Mouse (Mus musculus) intestine, embryonic 14.5 days (tissue): ENCODE results near the gene Eno2. TPM values are rescaled to one million over a fixed set of nuclear protein-coding genes. Genes with fewer than 3 reads are reported as not detected.
"Not testable (repeated sequence)": the region's sequence is repeated elsewhere in the genome, so short reads cannot be mapped to it uniquely, and the experiment has no call there.

Experiments used
- ATAC-seq: fragments of 200-750 bp; cut with Nextera tagmentation; replicated peaks from 2 replicates; pipeline ENCODE4 v1.8.0; 2017; ENCODE audit warnings: low read depth, moderate number of reproducible peaks, moderate TSS enrichment, moderate library complexity; ENCODE audit not compliant: low FRiP score, low TSS enrichment
- DNase-seq: peaks from one replicate; pipeline ENCODE4 v3.0.0-alpha.2; 2018; ENCODE audit warnings: low spot score
- H3K27ac ChIP-seq: fragments of 300-500 bp; sonication (generic); 2 replicates; pipeline ENCODE4 v1.5.1; 2014; ENCODE audit warnings: low read depth, mild to moderate bottlenecking, control low read depth
- H3K27me3 ChIP-seq: fragments of 300-500 bp; sonication (generic); replicated peaks from 2 replicates; pipeline ENCODE4 v1.6.1; 2014; ENCODE audit warnings: low read length, control low read depth; ENCODE audit not compliant: control insufficient read depth, insufficient read depth
- H3K36me3 ChIP-seq: fragments of 300-500 bp; sonication (generic); 2 replicates; pipeline ENCODE4 v1.6.1; 2014; ENCODE audit warnings: low read length, control low read depth; ENCODE audit not compliant: control insufficient read depth, insufficient read depth
- H3K4me1 ChIP-seq: fragments of 300-500 bp; sonication (generic); replicated peaks from 2 replicates; pipeline ENCODE4 v1.6.1; 2014; ENCODE audit warnings: low read length, control low read depth, mixed read lengths; ENCODE audit not compliant: control insufficient read depth, insufficient read depth
- H3K4me2 ChIP-seq: fragments of 300-500 bp; sonication (generic); 2 replicates; pipeline ENCODE4 v1.6.1; 2014; ENCODE audit warnings: low read length
- H3K4me3 ChIP-seq: fragments of 300-500 bp; sonication (generic); 2 replicates; pipeline ENCODE4 v1.5.1; 2014; ENCODE audit warnings: low read depth, low read length, control low read depth, mixed read lengths
- H3K9ac ChIP-seq: fragments of 300-500 bp; sonication (generic); 2 replicates; pipeline ENCODE4 v1.6.1; 2014; ENCODE audit warnings: mild to moderate bottlenecking, low read length
- H3K9me3 ChIP-seq: fragments of 300-500 bp; sonication (generic); 2 replicates; pipeline ENCODE4 v1.6.1; 2016; ENCODE audit warnings: low read length, control low read depth; ENCODE audit not compliant: control insufficient read depth
- WGBS: fragments of 180-500 bp; shearing (Covaris S2); extraction: QIAGEN DNeasy Blood & Tissue Kit; methylation state at CpG from one replicate; pipeline ENCODE4 v1.1.7; 2014; 5-methylcytosine and 5-hydroxymethylcytosine counted together
- polyA plus RNA-seq: library from polyadenylated mRNA; unstranded; fragments of >200 nt; fragmentation: Nextera tagmentation; extraction: Ambion mirVana; gene quantifications from 2 replicates; pipeline ENCODE4 v1.2.1, GENCODE M21; 2014

Eno2 gene
- polyA plus RNA-seq, 1 experiment from 2014 or later = 8.0 TPM

DNA sequence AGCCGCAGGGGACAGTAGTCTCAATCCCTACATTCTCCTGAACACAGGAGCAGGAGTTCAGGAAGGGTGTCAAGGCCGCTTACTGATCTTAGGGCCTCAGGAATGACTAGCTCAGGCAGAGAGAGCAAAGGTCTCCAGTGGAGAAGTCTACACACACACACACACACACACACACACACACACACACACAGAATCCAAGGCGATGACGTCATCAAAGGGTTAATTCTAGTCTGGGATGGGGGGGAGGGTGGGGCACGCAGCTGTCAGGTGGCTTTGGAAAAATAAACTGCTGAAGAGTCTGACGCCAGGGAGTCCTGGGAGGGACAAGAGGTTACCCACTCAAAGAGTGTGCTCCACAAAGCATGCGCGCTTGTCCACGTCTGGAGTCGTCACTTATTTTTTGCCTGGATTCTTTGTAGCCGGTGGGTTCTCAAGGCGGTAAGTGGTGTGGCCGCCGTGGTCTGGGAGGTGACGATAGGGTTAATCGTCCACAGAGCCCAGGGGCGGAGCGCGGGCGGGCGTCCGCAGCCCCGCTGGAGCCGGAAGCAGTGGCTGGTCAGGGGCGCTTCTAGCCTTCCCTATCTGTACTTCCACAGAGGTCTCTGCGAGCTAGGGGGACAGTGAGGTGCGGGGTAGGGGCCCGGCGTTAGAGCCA, 39.0 kb upstream of the Eno2 start, which contains the start of gene Spsb2:
Gene Spsb2 (plus strand): TSS at position 304 of the 655 bp plus-strand sequence.
- DNase-seq (peak; percentile 88), ATAC-seq (peak; percentile 38)
- H3K27ac ChIP-seq = peak within 1 kb of the TSS; percentile 92
- H3K36me3 ChIP-seq = peaks cover 26% of the 10 kb centered on the region
- H3K4me1 ChIP-seq = peaks cover 36% of the 10 kb centered on the region
- H3K4me3 ChIP-seq = peak within 1 kb of the TSS; percentile 57
- peak within 1 kb of the TSS; percentile 67 for H3K9ac ChIP-seq
- no peaks in the 10 kb centered on the region for H3K9me3 ChIP-seq
- 2% methylated on average over 29 of the region's 29 CpGs for WGBS
- peak within 1 kb of the TSS; percentile 98 for H3K4me2 ChIP-seq
- H3K27me3 ChIP-seq = no peaks in the 10 kb centered on the region

DNA sequence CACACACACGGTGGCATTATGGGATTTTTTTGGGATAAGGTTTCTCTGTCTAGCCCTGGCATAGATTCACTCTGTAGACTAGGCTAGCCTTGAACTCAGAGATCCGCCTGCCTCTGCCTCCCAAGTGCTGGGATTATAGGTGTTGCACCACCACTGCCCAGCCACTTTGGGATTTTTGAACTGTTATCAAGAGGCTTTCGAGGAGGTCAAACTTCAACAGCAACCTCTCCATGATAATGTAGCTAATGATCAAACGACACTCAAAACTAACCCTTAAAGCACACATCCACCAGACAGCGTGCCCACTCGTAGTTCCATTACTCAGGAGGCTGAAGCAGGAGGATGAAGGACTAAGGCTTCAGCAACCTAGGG, 38.5 kb upstream of the Eno2 start:
- Histone ChIP-seq H3K36me3 (peaks cover 26% of the 10 kb centered on the region), H3K4me1 (peaks cover 35% of the 10 kb centered on the region), H3K27me3 (no peaks in the 10 kb centered on the region), H3K9me3 (no peaks in the 10 kb centered on the region), H3K9ac (peak overlapping the region; percentile 30; the same call in 1 of the 2 replicates), H3K4me2 (peak overlapping the region; percentile 98), H3K27ac (peak overlapping the region; percentile 92), H3K4me3 (peak overlapping the region; percentile 57)
- ATAC-seq (no peak), DNase-seq (no peak)
- WGBS = 69% methylated on average over 6 of the region's 6 CpGs

DNA sequence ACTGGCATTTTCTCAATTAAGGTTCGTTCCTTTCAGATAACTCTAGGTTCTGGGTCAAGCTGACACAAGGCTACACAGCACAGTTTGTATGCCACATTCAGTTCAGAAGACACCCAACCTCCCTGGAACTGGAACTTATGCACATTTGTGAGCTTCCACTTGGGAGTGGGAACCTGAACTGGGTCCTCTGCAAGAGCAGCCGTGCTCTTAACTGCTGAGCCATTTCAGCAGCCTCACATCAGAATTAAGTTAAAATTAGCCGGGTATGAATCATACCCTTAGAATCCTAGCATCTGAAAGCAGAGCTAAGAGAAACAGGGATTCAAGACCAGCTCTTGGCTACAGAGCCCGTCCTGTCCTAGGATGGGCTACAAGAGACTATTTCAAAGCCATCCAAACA, 37.9 kb upstream of the Eno2 start:
- H3K27ac ChIP-seq = no peak overlapping the region
- H3K4me1 ChIP-seq = peaks cover 29% of the 10 kb centered on the region
- H3K9me3 ChIP-seq = no peaks in the 10 kb centered on the region
- H3K4me3 ChIP-seq = no peak overlapping the region
- peaks cover 22% of the 10 kb centered on the region for H3K36me3 ChIP-seq
- WGBS = 88% methylated on average over 4 of the region's 4 CpGs
- ATAC-seq = no peak
- no peak overlapping the region for H3K9ac ChIP-seq
- H3K27me3 ChIP-seq = no peaks in the 10 kb centered on the region
- DNase-seq = no peak
- no peak overlapping the region for H3K4me2 ChIP-seq

DNA sequence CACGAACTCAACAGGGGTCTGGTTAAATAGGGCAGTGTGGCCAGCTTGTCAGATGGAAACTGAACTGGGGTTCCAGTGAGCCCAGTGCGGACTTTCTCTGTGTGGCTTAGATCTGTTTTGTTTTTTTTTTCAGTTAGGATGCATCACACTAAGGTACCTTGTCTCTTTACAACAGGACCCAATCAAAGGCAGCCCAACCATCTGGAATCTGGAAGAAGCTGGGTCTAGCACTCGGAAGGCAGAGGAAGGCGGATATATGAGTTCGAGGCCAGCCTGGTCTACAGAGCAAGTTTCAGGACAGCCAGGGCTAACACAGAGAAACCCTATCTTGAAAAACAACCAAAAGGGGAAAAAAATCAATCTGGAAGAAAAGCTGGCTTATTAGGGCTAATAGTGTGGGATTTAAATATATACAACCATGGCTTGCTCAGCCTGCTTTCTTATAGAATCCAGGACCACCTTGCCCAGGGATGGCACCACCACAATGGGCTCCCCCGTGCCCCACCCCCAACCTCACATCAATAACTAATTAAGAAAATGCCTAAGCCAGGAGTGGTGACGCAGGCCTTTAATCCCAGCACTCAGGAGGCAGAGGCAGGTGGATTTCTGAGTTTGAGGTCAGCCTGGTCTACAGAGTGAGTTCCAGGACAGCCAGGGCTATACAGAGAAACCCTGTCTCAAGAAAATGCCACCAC, 37.1 kb upstream of the Eno2 start:
- H3K27ac ChIP-seq = peak overlapping the region; percentile 95
- no peak for ATAC-seq
- peak overlapping the region; percentile 89 for H3K4me2 ChIP-seq
- DNase-seq = no peak
- H3K36me3 ChIP-seq = peaks cover 15% of the 10 kb centered on the region
- H3K9ac ChIP-seq = 0 out of 2 replicates have a peak overlapping the region, but pooled peaks have one; percentile 10
- peaks cover 26% of the 10 kb centered on the region for H3K4me1 ChIP-seq
- no peaks in the 10 kb centered on the region for H3K9me3 ChIP-seq
- no peaks in the 10 kb centered on the region for H3K27me3 ChIP-seq
- WGBS = 81% methylated on average over 7 of the region's 7 CpGs
- H3K4me3 ChIP-seq = peak overlapping the region; percentile 48

DNA sequence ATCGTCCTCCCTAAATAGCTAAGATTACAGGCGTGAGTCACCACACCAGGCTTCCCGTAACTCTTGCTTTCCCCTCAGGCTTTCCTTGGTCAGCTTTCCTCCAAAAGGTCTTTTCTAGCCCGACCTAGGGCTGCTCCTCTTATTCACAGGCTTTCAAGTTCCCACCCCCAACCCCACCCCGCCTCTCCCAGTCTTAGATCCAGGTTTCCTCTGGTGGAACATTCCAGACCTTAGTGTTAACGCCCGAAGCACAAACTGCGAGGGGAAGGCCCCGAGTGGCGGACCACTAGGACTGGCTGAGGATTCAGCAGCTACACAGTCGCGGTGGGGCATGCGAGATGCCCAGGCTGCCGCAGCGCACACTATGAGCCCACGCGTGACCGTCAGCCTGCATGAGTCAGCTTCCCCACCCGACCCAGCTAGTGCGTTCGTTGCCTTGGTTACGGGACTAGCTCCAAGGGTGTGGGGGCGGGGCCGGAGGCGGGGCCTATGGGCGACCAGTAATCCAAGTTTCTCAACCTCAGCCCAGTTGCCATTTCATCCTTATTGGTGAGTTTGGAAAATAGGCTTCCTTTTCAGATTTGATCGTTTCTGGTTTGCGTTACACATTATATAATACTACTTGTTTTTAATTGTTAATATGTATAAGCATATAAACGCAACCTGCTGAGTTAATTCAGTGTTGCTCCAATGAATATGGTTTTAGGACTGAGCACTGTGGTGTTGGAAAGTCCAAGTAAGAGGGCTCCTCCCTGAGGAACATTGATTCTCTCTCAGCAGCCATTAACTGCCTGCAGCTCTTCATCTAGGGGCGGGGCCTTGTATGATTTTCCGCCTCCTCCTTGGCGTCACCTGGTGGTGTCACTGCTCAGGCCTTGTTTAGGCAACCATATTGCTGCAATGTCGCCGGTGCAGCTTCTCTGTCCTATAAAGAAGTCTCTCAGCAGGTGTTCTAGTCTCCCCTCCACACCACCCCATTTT, 36.2 kb upstream of the Eno2 start:
- 1% methylated on average over 34 of the region's 34 CpGs for WGBS
- no peaks in the 10 kb centered on the region for H3K27me3 ChIP-seq
- peak overlapping the region; percentile 48 for H3K4me3 ChIP-seq
- H3K4me2 ChIP-seq = peak overlapping the region; percentile 89
- H3K4me1 ChIP-seq = peaks cover 26% of the 10 kb centered on the region
- DNase-seq (peak; percentile 95), ATAC-seq (peak; percentile 74)
- H3K36me3 ChIP-seq = peaks cover 6% of the 10 kb centered on the region
- peak overlapping the region; percentile 59 for H3K9ac ChIP-seq
- H3K9me3 ChIP-seq = no peaks in the 10 kb centered on the region
- H3K27ac ChIP-seq = peak overlapping the region; percentile 95

DNA sequence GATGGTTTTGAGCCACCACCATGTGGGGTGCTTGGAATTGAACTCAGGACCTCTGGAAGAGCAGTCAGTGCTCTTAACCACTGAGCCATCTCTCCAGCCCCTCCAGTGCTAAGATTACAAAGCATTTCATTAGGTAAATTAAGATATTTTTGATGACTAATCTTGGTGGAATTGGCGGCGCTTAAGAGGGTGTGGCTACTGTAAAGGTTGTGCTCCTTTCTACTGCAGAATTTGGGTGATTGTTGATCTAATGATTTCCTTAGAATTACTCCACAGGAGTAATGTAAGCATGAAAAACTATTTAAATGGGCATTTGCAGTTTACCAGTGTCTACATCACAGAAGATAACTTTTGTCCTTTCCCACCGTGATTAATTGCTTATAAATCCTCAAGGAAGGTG, 34.9 kb upstream of the Eno2 start:
- no peak overlapping the region for H3K9ac ChIP-seq
- H3K4me2 ChIP-seq = no peak overlapping the region
- ATAC-seq = no peak
- H3K9me3 ChIP-seq = no peaks in the 10 kb centered on the region
- no peak for DNase-seq
- 87% methylated on average over 3 of the region's 3 CpGs for WGBS
- H3K27me3 ChIP-seq = no peaks in the 10 kb centered on the region
- no peak overlapping the region for H3K4me3 ChIP-seq
- H3K27ac ChIP-seq = no peak overlapping the region
- peaks cover 15% of the 10 kb centered on the region for H3K4me1 ChIP-seq
- H3K36me3 ChIP-seq = no peaks in the 10 kb centered on the region

DNA sequence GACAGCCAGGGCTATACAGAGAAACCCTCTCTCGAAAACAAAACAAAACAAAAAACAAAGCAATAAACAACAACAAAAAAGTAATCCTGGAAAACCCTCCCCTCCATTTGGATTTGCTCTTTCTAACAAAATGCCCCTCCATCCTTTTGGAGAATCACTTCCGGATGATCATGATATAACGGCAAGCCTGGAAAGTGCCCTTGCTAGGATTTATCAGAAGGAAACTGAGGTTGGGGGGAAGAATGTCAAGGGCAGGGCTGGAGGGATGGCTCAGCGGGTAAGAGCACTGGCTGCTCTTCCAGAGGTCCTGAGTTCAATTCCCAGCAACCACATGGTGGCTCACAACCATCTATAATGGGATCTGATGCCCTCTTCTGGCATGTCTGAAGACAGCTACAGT, 34.2 kb upstream of the Eno2 start:
- H3K4me3 ChIP-seq, H3K27me3 ChIP-seq, H3K9ac ChIP-seq, H3K36me3 ChIP-seq, ATAC-seq, H3K4me2 ChIP-seq, H3K27ac ChIP-seq, H3K9me3 ChIP-seq, DNase-seq: not testable (repeated sequence)
- H3K4me1 ChIP-seq = peaks cover 15% of the 10 kb centered on the region
- WGBS = 96% methylated on average over 4 of the region's 4 CpGs

DNA sequence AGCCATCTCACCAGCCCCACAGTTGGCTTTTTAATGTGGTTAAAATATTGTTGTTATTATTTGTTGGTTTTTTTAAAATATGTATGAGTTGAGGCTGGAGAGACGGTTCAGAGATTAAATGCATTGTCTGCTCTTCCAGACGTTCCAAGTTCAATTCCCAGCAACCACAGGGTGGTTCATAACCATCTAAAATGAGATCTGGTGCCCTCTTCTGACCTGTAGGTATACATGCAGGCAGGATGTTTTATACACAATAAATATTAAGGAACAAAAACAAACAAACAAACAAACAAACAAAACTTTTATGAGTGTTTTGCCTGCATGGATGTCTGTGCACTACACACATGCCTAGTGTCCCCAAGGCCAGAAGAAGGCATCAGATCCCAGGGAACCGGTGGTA, 33.6 kb upstream of the Eno2 start:
- Histone ChIP-seq H3K4me1 (peaks cover 13% of the 10 kb centered on the region), H3K4me3 (no peak overlapping the region), H3K9ac (no peak overlapping the region), H3K9me3 (no peaks in the 10 kb centered on the region), H3K36me3 (no peaks in the 10 kb centered on the region), H3K27me3 (no peaks in the 10 kb centered on the region), H3K27ac (no peak overlapping the region), H3K4me2 (no peak overlapping the region)
- DNase-seq (no peak), ATAC-seq (no peak)
- 82% methylated on average over 3 of the region's 3 CpGs for WGBS
